Mouse (Mus musculus) spleen, postnatal 36 days (tissue): ENCODE measurements at regions not wholly inside any gene's neighbourhood (a gene's known extent, or its start where the extent isn't known, plus 50 kb on each side); places are given as distances from the start of the nearest gene placed in this dataset.

Source experiments
- DNase-seq, 2 experiments: peaks; one replicate each; pipeline ENCODE4 v3.0.0; 2022; ENCODE audit warnings: low spot score in 2 of 2, mixed read lengths in 1 of 2

DNA sequence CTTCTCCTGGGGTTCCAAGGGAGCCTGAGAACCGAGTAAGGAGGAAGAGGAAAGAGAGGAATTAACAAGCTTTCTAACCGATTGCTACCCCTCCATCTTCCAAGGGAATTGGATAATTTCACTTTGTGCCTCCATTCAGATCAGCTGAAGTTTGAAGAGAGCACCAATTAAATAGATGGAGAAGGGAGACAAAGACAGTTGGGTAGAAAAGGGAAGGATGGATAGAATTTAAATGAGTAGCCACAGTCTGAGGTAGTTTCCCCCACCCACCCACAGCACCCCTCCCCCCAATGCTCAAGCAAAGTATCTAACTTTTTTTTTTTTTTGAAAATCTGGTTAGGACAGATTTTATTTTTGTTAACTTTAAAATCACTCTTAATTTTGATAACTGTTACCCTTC is 87.2 kb upstream of the Slc7a11 start:
- no peak for DNase-seq

DNA sequence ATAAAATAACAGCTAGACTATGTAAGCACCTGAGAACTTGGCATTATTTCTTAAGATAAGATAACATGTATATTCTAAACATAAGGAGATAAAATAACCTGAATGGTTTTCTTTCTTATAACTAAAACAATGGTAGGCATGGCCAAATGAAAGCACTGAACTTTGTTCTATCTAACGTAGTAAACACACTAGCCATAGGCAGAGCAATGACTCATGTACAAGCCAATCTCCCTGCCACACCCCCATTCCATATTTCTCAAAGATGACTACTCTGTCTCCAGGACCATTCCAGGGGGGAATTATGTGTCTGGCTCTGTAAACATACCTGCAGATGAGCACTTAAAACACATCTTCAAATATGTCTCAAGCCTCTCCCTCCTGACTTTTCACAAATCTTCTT is 80.6 kb upstream of the Slc7a11 start:
- DNase-seq: no peak

DNA sequence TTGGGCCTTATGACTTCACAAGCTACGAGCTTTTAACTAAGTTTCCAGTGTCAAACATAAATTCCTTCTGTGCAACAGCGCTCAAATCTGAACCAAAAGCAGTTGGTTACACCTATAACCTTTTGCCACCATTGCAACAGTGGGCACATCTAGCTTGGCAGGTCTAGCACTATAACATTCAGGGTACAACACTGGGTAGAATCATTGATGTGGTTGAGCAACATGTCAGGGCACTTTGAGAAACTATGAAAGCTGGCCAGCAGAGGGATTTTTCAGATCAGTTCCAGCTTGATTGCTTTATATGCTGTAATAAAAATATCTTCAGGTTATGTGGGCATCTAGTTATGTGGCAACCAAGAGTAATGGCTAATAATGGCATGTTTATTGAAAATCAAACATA is 63.8 kb upstream of the Slc7a11 start:
- DNase-seq: no peak
